Mouse (Mus musculus) CH12F3 (cell line): ENCODE data around the gene Olfr1009.
"Not testable (repeated sequence)": the region's sequence is repeated elsewhere in the genome, so short reads cannot be mapped to it uniquely, and the experiment has no call there.

Experiments used
- in situ Hi-C: fragments of 300-500 bp; cut with MboI; formaldehyde crosslinking; loops from 2 replicates; pipeline ENCODE4 v1.14.3; 2020; ENCODE audit warnings: low sequenced_read_pairs

The Olfr1009 gene

DNA sequence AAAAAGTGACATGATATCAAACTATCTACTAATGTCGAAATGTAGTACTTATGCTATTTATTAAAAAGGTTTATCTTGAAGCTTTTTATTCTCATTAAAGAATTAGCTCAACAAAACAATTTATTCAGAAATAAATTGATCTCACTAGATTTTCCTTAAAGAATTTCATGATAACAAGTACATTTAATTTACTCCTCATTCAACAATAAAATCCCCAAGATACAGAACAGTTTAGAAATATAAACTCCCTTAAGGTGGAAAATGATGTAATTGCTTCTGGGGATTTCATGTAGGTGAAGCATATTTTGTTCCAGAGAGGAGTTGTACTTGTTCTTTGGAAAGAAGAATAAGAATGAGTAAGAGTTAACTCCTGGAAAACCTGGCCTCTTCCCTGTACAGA, at the start of gene Olfr1009:
Olfr1009 (plus strand) TSS at position 301 of the 400 bp plus-strand sequence.
- in situ Hi-C loops: no loop called here

DNA sequence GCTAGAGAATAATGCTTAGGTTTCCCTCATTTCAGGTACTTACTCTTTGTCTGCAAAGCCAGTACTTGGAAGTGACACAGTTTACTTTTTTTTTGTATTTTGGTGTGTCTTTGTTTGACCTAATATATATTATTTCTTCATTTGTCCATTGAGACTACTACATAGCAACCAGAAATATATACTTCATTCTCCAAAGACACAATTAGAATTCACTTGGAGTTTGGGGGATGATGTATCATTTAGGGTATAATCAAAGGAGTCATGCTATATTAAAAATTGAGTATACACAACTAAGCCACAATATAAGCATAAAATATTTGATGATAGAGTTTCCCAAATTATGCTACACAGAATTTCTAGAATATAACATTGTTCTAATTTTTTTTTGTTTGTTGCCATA, 36.6 kb upstream of the Olfr1009 start, which contains the start of gene Olfr1006:
Olfr1006 (minus strand) TSS at position 101 of the 400 bp plus-strand sequence.
- in situ Hi-C loops: no loop called here

DNA sequence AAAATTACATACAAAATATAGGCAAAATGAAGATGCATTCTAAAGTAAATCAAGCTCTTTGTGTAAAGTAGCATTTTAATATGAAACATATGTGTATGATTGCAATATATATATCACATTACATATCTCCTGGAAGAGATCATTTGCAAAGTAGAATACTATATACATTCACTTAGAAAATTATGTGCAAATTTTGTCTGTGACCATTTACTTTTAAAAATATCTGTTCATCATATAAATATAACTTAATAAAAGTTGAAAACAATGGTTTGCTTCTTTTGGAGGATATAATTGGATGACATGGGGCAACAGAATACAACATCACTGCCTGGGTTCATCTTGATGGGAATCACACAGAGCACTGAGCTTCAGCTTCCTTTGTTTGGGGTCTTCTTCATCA, 26.1 kb upstream of the Olfr1009 start, which contains the start of gene Olfr1008:
Olfr1008 (plus strand) TSS at position 301 of the 400 bp plus-strand sequence.
- in situ Hi-C loops: no loop called here

DNA sequence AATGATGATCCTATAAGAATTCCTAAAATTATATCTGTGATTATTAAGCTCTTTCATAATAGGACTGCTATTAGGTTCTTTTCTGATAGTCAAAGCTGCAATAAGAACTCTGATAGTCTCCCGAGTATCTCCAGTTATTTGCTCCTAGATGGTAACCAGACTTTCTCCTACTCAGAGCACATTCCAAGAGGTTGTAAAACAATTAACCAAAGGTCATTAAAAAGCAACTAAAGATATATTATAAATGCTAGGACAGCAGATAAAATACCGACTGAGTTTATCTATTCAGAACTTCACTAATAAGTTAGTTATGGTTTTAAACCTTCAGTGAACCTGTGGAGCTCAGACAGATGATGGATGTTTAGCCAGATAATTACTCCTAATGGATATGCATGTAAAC, 4.5 kb upstream of the Olfr1009 start:
- in situ Hi-C loops: not testable (repeated sequence)

DNA sequence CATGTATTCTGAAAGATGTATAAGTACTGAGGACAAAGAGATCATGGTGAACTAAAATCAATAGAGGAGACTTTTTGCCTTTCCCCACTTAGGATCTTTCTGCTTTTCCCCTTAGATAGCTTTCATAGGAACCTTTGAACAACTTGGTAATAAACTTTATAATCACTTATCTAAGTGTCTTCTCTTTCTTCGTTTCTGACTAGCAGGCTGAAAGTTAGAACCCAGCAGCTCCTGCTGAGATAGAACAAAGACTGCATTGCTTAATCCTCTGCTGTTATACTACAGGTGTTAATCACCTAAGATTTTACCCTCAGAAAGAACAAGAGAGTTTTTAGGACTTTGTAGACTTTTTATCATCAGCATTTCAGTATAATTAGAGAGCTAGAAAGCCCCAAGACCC, 4.1 kb upstream of the Olfr1009 start:
- in situ Hi-C loops: no loop called here

DNA sequence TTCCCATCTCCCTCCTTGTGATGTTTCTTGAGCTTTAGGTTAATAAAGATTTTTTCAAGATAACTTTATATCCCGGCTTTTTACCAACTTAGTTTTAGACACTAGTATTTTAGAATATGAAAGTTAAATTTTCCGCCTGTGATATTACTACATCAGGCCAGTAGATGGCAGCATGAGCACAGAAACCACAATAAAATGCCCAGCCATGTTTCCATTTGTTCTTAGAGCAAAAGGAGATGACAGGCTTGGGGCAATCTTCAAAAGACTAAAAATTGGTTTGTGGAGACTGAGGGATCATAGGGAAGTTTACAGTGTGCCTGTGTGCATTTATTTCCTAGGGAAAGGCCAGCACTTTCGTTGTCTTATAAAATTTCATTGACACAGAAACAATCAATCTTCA, 10.6 kb downstream of the Olfr1009 start:
- in situ Hi-C loops: no loop called here

DNA sequence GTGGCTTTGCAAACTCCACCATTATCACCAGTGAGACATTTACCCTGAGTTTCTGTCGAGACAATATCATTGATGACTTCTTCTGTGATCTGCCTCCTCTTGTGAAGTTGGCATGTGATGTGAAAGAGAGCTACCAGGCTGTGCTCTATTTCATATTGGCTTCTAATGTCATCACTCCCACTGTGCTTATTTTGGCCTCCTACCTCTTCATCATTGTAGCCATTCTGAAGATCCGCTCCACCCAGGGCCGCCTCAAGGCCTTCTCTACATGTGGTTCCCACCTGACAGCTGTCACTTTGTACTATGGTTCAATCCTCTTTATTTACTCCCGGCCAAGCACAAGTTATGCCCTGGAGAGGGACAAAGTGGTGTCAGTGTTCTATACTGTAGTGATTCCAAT, 38.6 kb downstream of the Olfr1009 start:
- in situ Hi-C loops: no loop called here

DNA sequence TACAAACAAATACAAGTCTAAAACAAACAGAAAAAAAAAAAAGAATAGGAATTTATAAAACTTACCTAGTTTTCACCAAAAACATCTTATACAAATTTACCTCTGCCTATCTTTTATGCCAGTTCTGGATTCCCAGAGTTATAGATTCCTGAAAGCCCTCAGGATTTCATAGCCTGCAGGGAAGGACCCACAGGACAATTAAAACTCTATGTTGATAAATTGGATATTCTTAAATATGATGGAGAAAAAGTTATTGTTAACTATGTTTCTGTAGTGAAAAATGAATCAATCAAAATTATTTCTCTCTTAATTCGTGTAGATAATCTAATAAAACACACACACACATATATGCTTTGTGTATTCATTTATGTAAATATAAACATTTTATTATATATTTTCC, 47.4 kb downstream of the Olfr1009 start, which contains the start of gene Olfr1012:
Olfr1012 (minus strand) TSS at position 101 of the 400 bp plus-strand sequence.
- in situ Hi-C loops: no loop called here

DNA sequence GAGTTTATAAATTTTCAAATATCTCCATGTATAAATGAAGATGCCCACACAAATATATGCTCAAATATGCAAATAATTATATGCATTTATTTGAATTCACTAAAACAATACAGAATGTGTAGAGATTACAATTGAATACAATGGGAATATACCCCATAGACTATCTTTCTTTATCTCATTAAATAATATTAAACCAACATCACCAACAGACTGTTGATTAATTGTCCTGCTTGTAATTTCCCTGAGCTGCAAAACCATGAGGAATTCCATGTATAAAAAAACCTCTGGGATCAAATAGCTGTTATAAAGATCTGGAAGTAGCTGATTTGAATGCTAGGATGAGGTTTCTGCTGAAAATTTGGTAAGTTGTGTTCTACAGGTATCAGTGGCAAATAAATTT, 51.6 kb downstream of the Olfr1009 start, which contains the start of gene Olfr1013:
Olfr1013 (plus strand) TSS at position 301 of the 400 bp plus-strand sequence.
- in situ Hi-C loops: no loop called here

DNA sequence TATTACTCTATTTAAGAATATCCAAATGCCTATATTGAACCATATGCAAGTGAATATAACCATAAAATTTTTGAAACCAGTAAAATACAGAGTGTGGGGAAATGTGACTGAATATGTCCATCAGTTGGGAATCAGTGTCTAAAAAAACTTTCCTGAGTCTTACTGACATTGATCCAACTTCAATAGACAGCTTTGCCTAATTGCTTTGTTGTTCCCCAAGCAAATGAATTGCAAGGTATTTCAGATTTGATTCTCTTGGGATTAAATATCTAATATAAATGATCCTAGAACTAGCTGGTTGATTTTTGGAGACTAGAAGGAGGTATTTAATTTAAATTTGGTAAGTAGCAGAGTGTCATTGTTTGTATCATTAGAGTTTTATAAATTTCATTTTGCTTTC, 57.2 kb downstream of the Olfr1009 start, which contains the start of gene Olfr1014:
Olfr1014 (plus strand) TSS at position 301 of the 400 bp plus-strand sequence.
- in situ Hi-C loops: no loop called here
